Mouse (Mus musculus) cortical plate, adult 2 months (tissue): ENCODE data around the gene Gpatch2. TPM values are rescaled to one million over a fixed set of nuclear protein-coding genes. Genes with fewer than 3 reads are reported as not detected.

ENCODE experiments used
- H3K27ac ChIP-seq: fragments of 200-500 bp; 2 replicates; pipeline ENCODE4 v1.5.1; 2012; ENCODE audit warnings: low read length, control low read depth, inconsistent platforms; ENCODE audit not compliant: insufficient read depth
- H3K4me1 ChIP-seq: fragments of 200-500 bp; 2 replicates; pipeline ENCODE4 v1.6.1; 2011; ENCODE audit warnings: low read length; ENCODE audit not compliant: control insufficient read depth, insufficient read depth
- H3K4me3 ChIP-seq: fragments of 200-500 bp; 2 replicates; pipeline ENCODE4 v1.5.1; 2011; ENCODE audit warnings: mild to moderate bottlenecking, low read length, control low read depth; ENCODE audit not compliant: insufficient read depth
- CTCF ChIP-seq: fragments of 200-500 bp; IDR thresholded peaks from 2 replicates; pipeline ENCODE4 v1.5.1; 2011; ENCODE audit warnings: mild to moderate bottlenecking, control low read depth, low read length; ENCODE audit not compliant: insufficient read depth; ENCODE audit errors: extremely low read depth
- POLR2A ChIP-seq: fragments of 200-500 bp; IDR thresholded peaks from 2 replicates; pipeline ENCODE4 v1.6.1; 2011; ENCODE audit warnings: mild to moderate bottlenecking, low read length, control low read depth; ENCODE audit not compliant: insufficient read depth; ENCODE audit errors: extremely low read depth
- polyA plus RNA-seq: library from polyadenylated mRNA; depleted of rRNA; stranded (reverse); fragments of >200 nt; gene quantifications from 2 replicates; pipeline ENCODE4 v1.2.3, GENCODE M21; 2012

The Gpatch2 gene
- polyA plus RNA-seq, 1 experiment, result 15.1 TPM

DNA sequence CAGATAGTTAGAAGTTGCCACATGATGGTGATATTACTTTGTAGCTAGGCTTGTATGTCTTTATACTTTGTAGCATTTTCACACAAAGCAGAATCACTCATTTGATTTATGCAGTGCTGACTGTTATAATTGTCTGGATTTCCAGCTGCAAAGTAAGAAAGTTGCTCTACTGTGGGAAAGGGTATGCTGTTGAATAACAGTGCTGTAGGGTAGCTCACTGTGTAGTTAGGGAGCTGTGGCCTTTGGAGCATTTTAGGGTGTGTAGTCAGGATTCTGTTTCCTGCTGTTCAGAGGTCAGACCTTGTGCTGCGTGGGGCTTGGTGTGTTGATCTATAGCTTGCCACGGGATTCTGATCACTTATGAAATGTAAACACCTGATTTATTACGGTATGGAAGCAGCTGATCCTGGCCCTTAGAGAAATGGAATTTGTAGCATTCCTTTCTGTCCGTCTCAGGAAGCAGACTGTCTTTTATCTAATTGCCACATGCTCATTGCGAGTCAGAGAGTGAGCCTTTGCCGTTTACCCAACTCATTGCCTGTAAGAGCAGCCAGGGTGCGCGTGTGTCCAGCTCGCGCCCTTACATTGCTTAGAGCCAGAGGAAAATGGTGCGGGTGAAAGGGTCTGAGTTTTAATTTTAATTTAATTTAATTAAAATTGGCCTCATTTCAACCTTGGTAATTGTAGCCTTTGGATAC, 11.2 kb downstream of the Gpatch2 start:
- H3K4me1 ChIP-seq, result no peaks in the 10 kb centered on the region
- TF ChIP-seq POLR2A (no peak), CTCF (no peak)
- H3K4me3 ChIP-seq, result no peak overlapping the region
- H3K27ac ChIP-seq, result no peak overlapping the region

DNA sequence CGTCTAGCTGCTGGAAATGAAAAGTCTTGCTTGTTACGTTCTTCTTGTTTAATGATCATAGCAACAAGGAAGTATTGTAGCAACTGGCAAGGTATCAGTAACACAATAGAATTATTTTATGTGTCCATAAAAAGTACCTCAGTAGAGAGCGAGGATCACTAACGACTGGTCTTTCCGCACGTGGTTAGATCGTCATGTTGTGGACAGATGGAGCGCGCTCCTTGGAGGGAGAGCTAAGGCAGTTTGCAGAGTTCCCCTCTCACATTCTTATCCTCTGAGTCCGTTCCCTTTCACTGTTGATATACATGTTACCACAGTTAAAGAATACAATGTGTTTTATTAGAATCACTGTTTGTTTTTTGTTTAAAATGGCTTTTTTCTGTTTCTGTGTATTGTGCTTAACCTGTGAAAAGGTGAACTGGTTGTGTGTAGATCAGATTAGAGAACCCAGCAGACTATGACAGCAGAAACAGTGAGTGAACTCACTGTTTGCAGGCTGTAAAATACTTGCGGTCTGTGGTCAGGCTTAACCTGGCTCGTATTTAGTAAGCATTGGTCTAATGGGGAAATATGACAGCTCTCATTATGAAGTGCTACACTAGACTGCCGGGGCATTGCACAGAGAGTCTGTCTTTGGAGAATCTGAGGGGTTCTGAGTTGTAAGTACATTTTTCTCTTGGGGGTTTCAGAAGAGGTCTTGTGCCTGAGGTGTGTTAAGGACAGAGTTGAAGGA, 13.3 kb downstream of the Gpatch2 start:
- Histone ChIP-seq H3K4me3 (no peak overlapping the region), H3K4me1 (no peaks in the 10 kb centered on the region), H3K27ac (no peak overlapping the region)
- no peak for TF ChIP-seq CTCF
- no peak for TF ChIP-seq POLR2A

DNA sequence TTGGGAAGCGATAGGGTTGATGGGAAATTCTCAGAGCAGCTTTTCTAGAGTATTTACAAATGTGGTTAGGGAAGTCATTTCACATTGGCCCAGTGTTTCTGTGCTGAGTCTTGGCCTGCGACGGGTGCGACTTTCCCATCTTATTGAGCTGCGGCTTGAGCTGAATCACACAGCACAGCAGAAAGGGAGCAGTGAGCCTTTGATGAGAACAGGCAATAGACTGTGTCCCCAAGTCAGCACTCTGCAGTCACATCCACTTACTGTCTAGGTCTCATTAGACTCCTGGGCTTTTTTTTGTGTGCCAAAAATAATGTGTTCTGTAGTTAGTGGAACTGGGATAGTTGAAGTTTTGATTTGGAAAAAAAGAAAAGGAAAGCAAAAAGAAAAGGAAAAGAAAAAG, 14.9 kb downstream of the Gpatch2 start:
- H3K27ac ChIP-seq, result no peak overlapping the region
- H3K4me1 ChIP-seq, result no peaks in the 10 kb centered on the region
- TF ChIP-seq CTCF, result no peak
- TF ChIP-seq POLR2A, result no peak
- H3K4me3 ChIP-seq, result no peak overlapping the region

DNA sequence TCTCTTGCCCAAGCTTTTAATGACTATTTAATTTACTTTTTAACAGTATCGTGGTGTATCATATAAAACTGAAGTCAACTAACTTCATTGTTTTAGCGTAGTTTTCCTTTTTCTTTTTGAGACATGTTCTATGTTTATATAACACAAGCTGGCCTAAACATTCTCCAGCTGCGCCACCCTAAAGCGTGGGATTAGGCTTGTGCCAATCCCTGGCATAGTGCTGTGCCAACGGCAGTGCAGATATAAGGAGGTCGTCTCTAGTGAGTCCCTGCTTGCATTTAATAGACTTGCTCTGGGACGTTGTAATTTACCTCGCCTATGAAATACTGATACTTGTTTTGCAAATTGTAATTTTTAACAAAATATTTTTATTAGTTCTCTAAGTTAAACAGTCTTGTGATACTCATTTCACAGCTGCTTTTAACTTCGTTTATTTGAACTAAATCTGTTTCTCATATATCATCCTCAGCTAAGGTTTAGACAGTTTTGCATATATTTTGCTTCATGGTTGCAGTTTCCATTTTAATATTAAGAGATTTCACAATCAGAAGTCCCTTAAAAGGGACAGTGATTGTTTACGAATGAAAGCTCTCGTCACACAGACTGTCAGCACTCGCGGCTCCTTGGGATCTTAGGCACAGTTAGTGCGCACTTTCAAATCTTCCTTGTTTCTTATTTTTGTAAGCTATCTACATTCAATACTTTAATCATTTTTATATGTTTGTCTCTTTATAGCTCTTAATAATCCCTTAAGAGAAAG, 17.1 kb downstream of the Gpatch2 start:
- no peak overlapping the region for H3K4me3 ChIP-seq
- H3K4me1 ChIP-seq, result no peaks in the 10 kb centered on the region; the same call in 1 of the 2 replicates
- H3K27ac ChIP-seq, result no peak overlapping the region
- no peak for TF ChIP-seq CTCF
- TF ChIP-seq POLR2A, result no peak

DNA sequence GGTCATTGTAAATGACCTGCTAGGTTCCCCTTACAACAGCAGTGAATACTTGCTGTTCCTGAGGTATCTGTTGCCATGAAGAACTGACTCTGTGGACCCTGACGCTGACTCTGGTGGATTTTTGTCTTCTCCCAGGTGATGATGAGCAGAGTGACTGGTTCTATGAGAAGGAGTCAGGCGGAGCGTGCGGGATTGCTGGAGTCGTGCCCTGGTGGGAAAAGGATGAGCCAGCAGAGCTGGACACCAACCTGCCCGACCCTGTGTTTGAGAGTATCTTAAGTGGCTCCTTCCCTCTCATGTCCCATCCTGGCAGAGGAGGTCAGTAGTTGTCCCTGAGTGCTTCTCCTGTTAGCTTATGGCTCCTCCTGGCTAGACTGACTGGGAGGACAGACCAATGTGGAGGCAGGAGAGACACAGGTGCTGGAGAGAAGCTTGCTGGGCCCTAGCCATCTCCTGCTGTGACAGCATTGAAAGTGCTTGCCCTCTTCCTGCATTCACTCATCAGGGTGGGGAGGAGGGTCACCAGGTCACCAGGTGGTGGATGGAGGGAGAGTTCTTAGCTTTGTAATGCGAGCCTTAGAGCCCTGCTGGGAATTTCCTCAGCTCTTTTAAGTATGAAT, 17.8 kb downstream of the Gpatch2 start:
- TF ChIP-seq POLR2A (no peak), CTCF (no peak)
- H3K27ac ChIP-seq, result no peak overlapping the region
- H3K4me3 ChIP-seq, result no peak overlapping the region
- H3K4me1 ChIP-seq, result no peaks in the 10 kb centered on the region; the same call in 1 of the 2 replicates

DNA sequence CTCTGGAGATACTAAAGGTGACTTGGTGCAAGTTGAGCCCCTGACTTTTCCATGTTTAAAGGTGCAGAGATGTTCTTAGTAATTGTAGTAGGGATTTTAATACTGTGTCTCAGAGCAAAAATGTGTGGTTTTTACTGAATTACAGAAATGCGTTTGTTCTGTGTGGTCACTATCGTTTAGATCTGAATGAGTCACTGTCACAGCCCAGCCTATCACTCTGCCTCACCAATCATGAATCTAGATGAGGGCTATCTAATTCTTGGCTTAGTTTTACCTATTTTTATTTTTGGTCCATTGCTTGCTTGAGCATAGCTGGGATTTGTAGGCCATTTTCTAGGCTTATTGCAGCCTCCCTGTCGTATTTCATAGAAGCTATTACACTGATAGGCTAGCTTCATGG, 19.9 kb downstream of the Gpatch2 start:
- no peaks in the 10 kb centered on the region; the same call in 1 of the 2 replicates for H3K4me1 ChIP-seq
- TF ChIP-seq POLR2A (no peak), CTCF (no peak)
- no peak overlapping the region for H3K27ac ChIP-seq
- H3K4me3 ChIP-seq, result no peak overlapping the region

DNA sequence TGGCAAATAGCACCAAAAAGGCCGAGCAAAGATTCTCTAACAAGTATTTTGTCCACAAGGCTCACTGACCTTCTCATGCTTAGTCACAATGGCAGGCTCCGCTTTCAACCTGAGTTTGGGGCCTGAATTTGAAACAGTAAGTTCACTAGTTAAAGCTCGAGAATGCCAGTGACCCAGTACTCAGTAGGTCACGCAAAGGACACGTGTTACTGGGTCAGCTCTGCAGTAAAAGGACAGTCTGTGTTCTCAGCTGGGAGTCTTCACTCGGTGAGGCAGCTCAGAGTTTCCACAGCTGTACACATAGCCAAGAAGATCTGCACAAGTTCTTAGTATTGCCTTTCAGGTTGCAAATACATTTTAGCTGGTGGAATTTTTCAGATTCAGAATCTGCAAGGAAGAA, 21.0 kb downstream of the Gpatch2 start:
- no peak overlapping the region for H3K4me3 ChIP-seq
- H3K27ac ChIP-seq, result no peak overlapping the region
- H3K4me1 ChIP-seq, result no peaks in the 10 kb centered on the region; the same call in 1 of the 2 replicates
- TF ChIP-seq CTCF, result no peak
- TF ChIP-seq POLR2A, result no peak

DNA sequence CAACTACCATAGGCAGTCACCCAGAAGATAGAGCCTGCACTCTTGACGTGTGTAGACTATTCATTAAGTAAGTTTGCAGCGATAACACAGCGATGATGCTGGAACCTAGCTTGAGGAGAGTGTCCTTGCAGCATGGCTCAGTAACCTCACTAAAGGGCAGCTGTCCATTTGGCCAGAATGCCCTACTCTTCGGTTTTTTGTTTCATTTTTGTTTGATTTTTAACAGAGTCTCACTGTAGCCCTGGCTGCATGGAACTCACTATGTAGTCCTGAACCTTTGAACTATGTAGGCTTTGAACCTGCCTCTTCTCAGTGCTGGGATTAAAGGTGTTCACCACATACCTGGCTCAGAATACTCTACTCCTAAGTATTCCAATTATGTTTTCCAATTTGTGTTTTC, 22.8 kb downstream of the Gpatch2 start:
- Histone ChIP-seq H3K4me1 (no peaks in the 10 kb centered on the region; the same call in 1 of the 2 replicates), H3K27ac (no peak overlapping the region), H3K4me3 (no peak overlapping the region)
- no peak for TF ChIP-seq CTCF
- TF ChIP-seq POLR2A, result no peak

DNA sequence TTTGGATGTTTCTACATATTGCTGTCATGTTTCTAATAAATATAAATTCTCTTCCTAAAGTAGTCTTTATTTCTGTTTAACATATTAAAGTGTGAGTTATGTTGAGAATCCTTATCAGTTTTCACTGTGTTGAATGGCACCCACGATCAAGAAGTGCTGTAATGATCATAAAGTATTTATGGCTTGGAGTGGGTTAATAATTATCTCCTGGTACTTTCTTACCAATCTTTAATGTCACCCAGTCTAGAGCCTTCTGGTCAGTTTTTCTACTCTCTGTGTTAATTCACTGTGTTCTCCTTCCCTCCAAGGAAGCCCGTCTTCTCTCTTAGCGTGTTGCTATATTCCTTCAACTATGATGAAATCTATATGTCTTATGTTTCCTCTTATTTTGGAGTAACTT, 25.0 kb downstream of the Gpatch2 start:
- Histone ChIP-seq H3K27ac (no peak overlapping the region), H3K4me1 (no peaks in the 10 kb centered on the region; the same call in 1 of the 2 replicates), H3K4me3 (no peak overlapping the region)
- TF ChIP-seq CTCF (no peak), POLR2A (no peak)
